ENCODE assay signal across 8 mouse cellular contexts in the genomic region with DNA sequence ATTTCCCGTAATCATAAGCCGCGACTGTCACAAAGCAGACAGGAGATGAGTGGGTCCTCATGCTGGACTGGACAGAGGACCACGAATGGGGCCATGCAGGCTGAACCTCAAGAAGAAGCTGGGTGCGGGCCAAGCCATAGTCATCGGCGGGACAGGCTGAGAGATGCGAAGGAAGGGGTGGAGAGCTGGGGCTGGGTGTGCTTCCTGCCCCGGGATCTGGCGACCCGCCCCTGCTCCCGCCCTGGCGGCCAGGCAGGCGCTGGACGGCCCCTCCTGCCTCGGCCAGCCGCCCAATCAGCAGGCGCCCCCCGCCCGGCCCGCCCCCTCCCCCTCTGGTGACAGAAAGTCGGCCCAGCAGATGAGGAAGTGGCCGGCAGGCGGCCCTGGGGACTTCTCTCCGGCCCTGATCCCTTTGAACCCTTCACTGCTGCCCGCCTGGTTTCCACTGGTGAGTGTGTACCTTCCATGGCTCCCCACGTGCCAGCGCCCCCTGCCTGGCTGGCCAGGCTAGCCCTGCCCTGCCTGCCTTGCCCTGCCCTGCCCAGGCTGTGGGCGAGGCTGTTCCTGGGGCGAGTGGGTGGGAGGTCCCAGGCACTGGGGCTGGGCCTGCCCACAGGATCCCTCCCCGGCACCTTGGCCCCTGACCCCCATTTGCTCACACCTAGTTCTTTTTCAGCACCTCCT. TPM values are rescaled to one million over a fixed set of nuclear protein-coding genes. Genes with fewer than 3 reads are reported as not detected.
DNase-seq lines count a peak whose midpoint lies in the region; ATAC-seq and TF ChIP-seq lines count a peak whose summit lies in the region.

A gene (plus strand): TSS at position 326 of the 684 bp plus-strand sequence.

- WGBS in bone marrow, adult 2 months, result under 1% methylated on average over 29 of the region's 31 CpGs
- WGBS in embryonic facial prominence, embryonic 15.5 days, result under 1% methylated on average over 28 of the region's 31 CpGs
- WGBS in kidney, embryonic 14.5 days, result 0% methylated on average over 27 of the region's 31 CpGs
- under 1% methylated on average over 28 of the region's 31 CpGs for WGBS in limb, embryonic 15.5 days
- 2% methylated on average over 28 of the region's 31 CpGs for WGBS in midbrain, postnatal 0 days

- peak within 1 kb of the TSS; percentile 92 for H3K27ac ChIP-seq in bone marrow, adult 2 months (ENCODE audit: control insufficient read depth, insufficient read depth, low read depth, low read length, poor library complexity)
- peak within 1 kb of the TSS; percentile 90 for H3K27ac ChIP-seq in embryonic facial prominence, embryonic 15.5 days (replicated peaks)
- peak within 1 kb of the TSS; percentile 80 for H3K27ac ChIP-seq in kidney, embryonic 14.5 days (ENCODE audit: low read depth, low read length)
- peak within 1 kb of the TSS; percentile 91 for H3K27ac ChIP-seq in limb, embryonic 15.5 days
- H3K27ac ChIP-seq in midbrain, postnatal 0 days (ENCODE audit: low read depth, low read length), result peak within 1 kb of the TSS; percentile 39

- peak; percentile 96 for ATAC-seq in embryonic facial prominence, embryonic 15.5 days (ENCODE audit: insufficient number of reproducible peaks, low FRiP score, low TSS enrichment, low read depth)
- ATAC-seq in kidney, embryonic 14.5 days (ENCODE audit: low FRiP score, low TSS enrichment), result peak; percentile 96
- ATAC-seq in limb, embryonic 15.5 days (ENCODE audit: insufficient number of reproducible peaks, low FRiP score, low TSS enrichment, low read depth), result peak; percentile 93
- ATAC-seq in midbrain, postnatal 0 days (ENCODE audit: low FRiP score), result peak; percentile 88

- peak; percentile 27; the same call in 1 of the 2 replicates for TF ChIP-seq CTCF in bone marrow, adult 2 months (IDR thresholded peaks at IDR 0.05; ENCODE audit: control insufficient read depth, insufficient read depth, low read length)
- TF ChIP-seq CTCF in midbrain, postnatal 0 days (IDR thresholded peaks at IDR 0.05), result peak; percentile 64

- H3K4me1 ChIP-seq in bone marrow, adult 2 months (ENCODE audit: control insufficient read depth, insufficient read depth, low read length), result peaks cover 10% of the 10 kb centered on the region
- peaks cover 29% of the 10 kb centered on the region for H3K4me1 ChIP-seq in embryonic facial prominence, embryonic 15.5 days
- H3K4me1 ChIP-seq in kidney, embryonic 14.5 days (ENCODE audit: control insufficient read depth, insufficient read depth, low read length), result peaks cover 25% of the 10 kb centered on the region
- peaks cover 32% of the 10 kb centered on the region for H3K4me1 ChIP-seq in limb, embryonic 15.5 days
- 0 out of 2 replicates have a peak, but pooled peaks cover 3% of the 10 kb centered on the region for H3K4me1 ChIP-seq in midbrain, postnatal 0 days (ENCODE audit: insufficient read depth, low read length)

- TF ChIP-seq POLR2A in bone marrow, adult 2 months (IDR thresholded peaks at IDR 0.05; ENCODE audit: borderline replicate concordance, control insufficient read depth, low read depth, low read length), result peak; percentile 76

- peak; percentile 94 for DNase-seq in A20 (ENCODE audit: low read depth, low spot score)
- DNase-seq in heart, adult 9 months (ENCODE audit: low spot score in 2 of 2), result peak; percentile 92
- DNase-seq in midbrain, postnatal 0 days (ENCODE audit: low spot score), result peak; percentile 78
- DNase-seq in spleen, postnatal 14 days (ENCODE audit: low spot score in 2 of 2), result peak; percentile 77 to 78

- H3K4me3 ChIP-seq in bone marrow, adult 2 months (replicated peaks; ENCODE audit: control insufficient read depth, low read depth, low read length), result peak within 1 kb of the TSS; percentile 84
- peak within 1 kb of the TSS; percentile 66 for H3K4me3 ChIP-seq in embryonic facial prominence, embryonic 15.5 days (replicated peaks)
- peak within 1 kb of the TSS; percentile 72 for H3K4me3 ChIP-seq in kidney, embryonic 14.5 days (ENCODE audit: low read length)
- H3K4me3 ChIP-seq in limb, embryonic 15.5 days, result peak within 1 kb of the TSS; percentile 77
- peak within 1 kb of the TSS; percentile 49 for H3K4me3 ChIP-seq in midbrain, postnatal 0 days (ENCODE audit: low read depth, low read length)

- H3K9me3 ChIP-seq in embryonic facial prominence, embryonic 15.5 days (replicated peaks), result no peaks in the 10 kb centered on the region
- no peaks in the 10 kb centered on the region for H3K9me3 ChIP-seq in kidney, embryonic 14.5 days (ENCODE audit: control insufficient read depth, low read length)
- H3K9me3 ChIP-seq in limb, embryonic 15.5 days, result no peaks in the 10 kb centered on the region
- H3K9me3 ChIP-seq in midbrain, postnatal 0 days (ENCODE audit: low read length), result no peaks in the 10 kb centered on the region

- peaks cover 26% of the 10 kb centered on the region for H3K36me3 ChIP-seq in embryonic facial prominence, embryonic 15.5 days
- peaks cover 29% of the 10 kb centered on the region for H3K36me3 ChIP-seq in kidney, embryonic 14.5 days (ENCODE audit: control insufficient read depth, insufficient read depth, low read length)
- peaks cover 27% of the 10 kb centered on the region for H3K36me3 ChIP-seq in limb, embryonic 15.5 days
- peaks cover 11% of the 10 kb centered on the region for H3K36me3 ChIP-seq in midbrain, postnatal 0 days (ENCODE audit: insufficient read depth, low read length)

- H3K27me3 ChIP-seq in embryonic facial prominence, embryonic 15.5 days, result no peaks in the 10 kb centered on the region
- H3K27me3 ChIP-seq in kidney, embryonic 14.5 days (ENCODE audit: control insufficient read depth, insufficient read depth, low read length), result no peaks in the 10 kb centered on the region
- H3K27me3 ChIP-seq in limb, embryonic 15.5 days, result no peaks in the 10 kb centered on the region
- no peaks in the 10 kb centered on the region for H3K27me3 ChIP-seq in midbrain, postnatal 0 days (ENCODE audit: insufficient read depth, low read length)

- peak within 1 kb of the TSS; percentile 82 for H3K4me2 ChIP-seq in embryonic facial prominence, embryonic 15.5 days (replicated peaks)
- H3K4me2 ChIP-seq in kidney, embryonic 14.5 days (replicated peaks; ENCODE audit: low read depth, low read length), result peak within 1 kb of the TSS; percentile 79
- H3K4me2 ChIP-seq in limb, embryonic 15.5 days, result peak within 1 kb of the TSS; percentile 88
- peak within 1 kb of the TSS; percentile 89 for H3K4me2 ChIP-seq in midbrain, postnatal 0 days (ENCODE audit: low read depth, low read length, poor library complexity, severe bottlenecking)

- peak within 1 kb of the TSS; percentile 63 for H3K9ac ChIP-seq in embryonic facial prominence, embryonic 15.5 days
- peak within 1 kb of the TSS; percentile 77 for H3K9ac ChIP-seq in kidney, embryonic 14.5 days (ENCODE audit: low read depth, low read length)
- peak within 1 kb of the TSS; percentile 76 for H3K9ac ChIP-seq in limb, embryonic 15.5 days
- H3K9ac ChIP-seq in midbrain, postnatal 0 days (replicated peaks; ENCODE audit: low read length, poor library complexity, severe bottlenecking), result peak within 1 kb of the TSS; percentile 68

RNA-seq across cellular contexts. Expression of the gene that starts here (rescaled TPM):
- 36.1 and 99.5 TPM in 2 replicates for polyA plus RNA-seq in bone marrow, adult 2 months (2011; ENCODE audit: insufficient read depth, insufficient read length, low replicate concordance, missing spikeins)
- polyA plus RNA-seq in embryonic facial prominence, embryonic 15.5 days (2015; fragmentation: Nextera tagmentation; extraction: Ambion mirVana), result 160 and 179 TPM in 2 replicates
- 72.0 and 82.7 TPM in 2 replicates for polyA plus RNA-seq in kidney, embryonic 14.5 days (2014; fragmentation: Nextera tagmentation; extraction: Ambion mirVana)
- 273 and 305 TPM in 2 replicates for polyA plus RNA-seq in limb, embryonic 15.5 days (2015; fragmentation: Nextera tagmentation; extraction: Ambion mirVana)
- 22.1 and 23.6 TPM in 2 replicates for total RNA-seq in midbrain, postnatal 0 days (2014; rRNA removed)
- 23.8 and 28.2 TPM in 2 replicates for polyA plus RNA-seq in midbrain, postnatal 0 days (2015; fragmentation: Nextera tagmentation; extraction: Ambion mirVana)

Comparison
In these comparisons a context has a peak if more than half of its experiments do, and no peak if none do; other contexts are left out.
1. Peak in every context shown above with its lines: DNase-seq, ATAC-seq, H3K4me3 ChIP-seq and H3K27ac ChIP-seq.
2. H3K27ac ChIP-seq: peak in every context shown above with its lines; median percentile 92 in bone marrow, adult 2 months; 91 in limb, embryonic 15.5 days; 90 in embryonic facial prominence, embryonic 15.5 days; 80 in kidney, embryonic 14.5 days; 39 in midbrain, postnatal 0 days.